Mouse (Mus musculus) MEL (cell line): Measurements from ENCODE around the gene Sertm1. TPM values are rescaled to one million over a fixed set of nuclear protein-coding genes. Genes with fewer than 3 reads are reported as not detected.

Experiments
- DNase-seq: peaks from one replicate; pipeline ENCODE4 v3.0.0; 2011; ENCODE audit warnings: low read depth, low spot score
- H3K27ac ChIP-seq: 2 replicates; pipeline ENCODE4 v1.5.1; 2012; ENCODE audit warnings: low read depth, mild to moderate bottlenecking, control low read depth, low read length, moderate library complexity; ENCODE audit not compliant: control insufficient read depth
- H3K27me3 ChIP-seq, 2 experiments: fragments of 150-350 bp in 1 of 2; sonication (generic) in 1 of 2; 2 replicates each; pipeline ENCODE4 v1.6.1; 2012; ENCODE audit warnings: low read length in 2 of 2, mild to moderate bottlenecking in 2 of 2, improper control_type of control experiment in 1 of 2, moderate library complexity in 1 of 2; ENCODE audit not compliant: insufficient read depth in 2 of 2, control insufficient read depth in 1 of 2
- H3K36me3 ChIP-seq, 2 experiments: 2 replicates each; pipeline ENCODE4 v1.6.1; 2012 to 2014; ENCODE audit warnings: low read length in 2 of 2, improper control_type of control experiment in 1 of 2, inconsistent platforms in 1 of 2, mild to moderate bottlenecking in 1 of 2; ENCODE audit not compliant: insufficient read depth in 2 of 2, control insufficient read depth in 1 of 2
- H3K4me1 ChIP-seq, 2 experiments: fragments of 150-350 bp in 1 of 2; sonication (generic) in 1 of 2; 2 replicates each; pipeline ENCODE4 v1.6.1; 2012; ENCODE audit warnings: low read length in 2 of 2, improper control_type of control experiment in 1 of 2, mild to moderate bottlenecking in 1 of 2; ENCODE audit not compliant: insufficient read depth in 2 of 2, control insufficient read depth in 1 of 2
- H3K4me3 ChIP-seq, 2 experiments: fragments of 150-350 bp in 1 of 2; sonication (generic) in 1 of 2; 2 replicates each; pipeline ENCODE4 v1.5.1; 2012; ENCODE audit warnings: low read depth in 2 of 2, low read length in 2 of 2, mild to moderate bottlenecking in 2 of 2, moderate library complexity in 2 of 2, control low read depth in 1 of 2, improper control_type of control experiment in 1 of 2; ENCODE audit not compliant: control insufficient read depth in 1 of 2, insufficient read depth in 1 of 2
- H3K79me2 ChIP-seq: 2 replicates; pipeline ENCODE4 v1.6.1; 2012; ENCODE audit warnings: mild to moderate bottlenecking, low read length, moderate library complexity; ENCODE audit not compliant: control insufficient read depth, poor library complexity, insufficient read depth
- H3K9ac ChIP-seq: 2 replicates; pipeline ENCODE4 v1.6.1; 2012; ENCODE audit warnings: low read depth, mild to moderate bottlenecking, control low read depth, low read length, moderate library complexity; ENCODE audit not compliant: control insufficient read depth, poor library complexity, severe bottlenecking
- H3K9me3 ChIP-seq: fragments of 150-350 bp; sonication (generic); replicated peaks from 2 replicates; pipeline ENCODE4 v1.6.1; 2012; ENCODE audit warnings: mild to moderate bottlenecking, low read length, improper control_type of control experiment, moderate library complexity; ENCODE audit not compliant: insufficient read depth
- CHD1 ChIP-seq: IDR thresholded peaks from 2 replicates; pipeline ENCODE4 v1.6.1; 2012; ENCODE audit warnings: low read depth, mild to moderate bottlenecking, inconsistent platforms, low read length, improper control_type of control experiment
- CHD2 ChIP-seq: IDR thresholded peaks from 2 replicates; pipeline ENCODE4 v1.6.1; 2011; ENCODE audit warnings: low read length, improper control_type of control experiment
- E2F4 ChIP-seq: IDR thresholded peaks from 2 replicates; pipeline ENCODE4 v1.6.1; 2011; ENCODE audit warnings: low read depth, low read length, improper control_type of control experiment, borderline replicate concordance
- GABPA ChIP-seq: IDR thresholded peaks from 2 replicates; pipeline ENCODE4 v1.6.1; 2012; ENCODE audit warnings: low read depth, mild to moderate bottlenecking, inconsistent platforms, low read length, improper control_type of control experiment, moderate library complexity
- GATA1 ChIP-seq: IDR thresholded peaks from 2 replicates; pipeline ENCODE4 v1.6.1; 2011; ENCODE audit warnings: low read depth, low read length, improper control_type of control experiment
- HCFC1 ChIP-seq: IDR thresholded peaks from 2 replicates; pipeline ENCODE4 v1.6.1; 2012; ENCODE audit warnings: low read depth, mild to moderate bottlenecking, inconsistent platforms, low read length, improper control_type of control experiment, moderate library complexity
- MAFK ChIP-seq: IDR thresholded peaks from 2 replicates; pipeline ENCODE4 v1.6.1; 2011; ENCODE audit warnings: low read depth, mild to moderate bottlenecking, low read length, improper control_type of control experiment, borderline replicate concordance
- MAX ChIP-seq: IDR thresholded peaks from 2 replicates; pipeline ENCODE4 v1.6.1; 2011; ENCODE audit warnings: low read length, improper control_type of control experiment
- MXI1 ChIP-seq: IDR thresholded peaks from 2 replicates; pipeline ENCODE4 v1.6.1; 2011; ENCODE audit warnings: mild to moderate bottlenecking, low read depth, low read length, improper control_type of control experiment
- MYB ChIP-seq: IDR thresholded peaks from 2 replicates; pipeline ENCODE4 v1.6.1; 2011; ENCODE audit warnings: mild to moderate bottlenecking, low read depth, low read length, improper control_type of control experiment
- MYC ChIP-seq: IDR thresholded peaks from 2 replicates; pipeline ENCODE4 v1.6.1; 2011; ENCODE audit warnings: low read depth, mild to moderate bottlenecking, low read length, improper control_type of control experiment, moderate library complexity
- NELFE ChIP-seq: IDR thresholded peaks from 2 replicates; pipeline ENCODE4 v1.6.1; 2011; ENCODE audit warnings: low read depth, low read length, improper control_type of control experiment
- POLR2A ChIP-seq, 2 experiments: IDR thresholded peaks; 2 replicates each; pipeline ENCODE4 v1.6.1; 2011 to 2012; ENCODE audit warnings: low read length in 2 of 2, mild to moderate bottlenecking in 2 of 2, control low read depth in 1 of 2, improper control_type of control experiment in 1 of 2, low read depth in 1 of 2, moderate library complexity in 1 of 2; ENCODE audit not compliant: control insufficient read depth in 1 of 2, insufficient read depth in 1 of 2, poor library complexity in 1 of 2
- POLR2AphosphoS2 ChIP-seq: IDR thresholded peaks from 2 replicates; pipeline ENCODE4 v1.6.1; 2011; ENCODE audit warnings: low read length, improper control_type of control experiment
- RAD21 ChIP-seq: IDR thresholded peaks from 2 replicates; pipeline ENCODE4 v1.6.1; 2011; ENCODE audit warnings: mild to moderate bottlenecking, low read depth, low read length, improper control_type of control experiment
- RCOR1 ChIP-seq: IDR thresholded peaks from 2 replicates; pipeline ENCODE4 v1.6.1; 2012; ENCODE audit warnings: low read depth, mild to moderate bottlenecking, inconsistent platforms, low read length, improper control_type of control experiment
- SIN3A ChIP-seq: IDR thresholded peaks from 2 replicates; pipeline ENCODE4 v1.6.1; 2012; ENCODE audit warnings: low read length, improper control_type of control experiment, inconsistent platforms
- TAL1 ChIP-seq: IDR thresholded peaks from 2 replicates; pipeline ENCODE4 v1.6.1; 2012; ENCODE audit warnings: mild to moderate bottlenecking, inconsistent platforms, low read length, moderate library complexity, mixed read lengths
- TBP ChIP-seq: IDR thresholded peaks from 2 replicates; pipeline ENCODE4 v1.8.0; 2011; ENCODE audit warnings: low read depth, low read length, improper control_type of control experiment
- TCF12 ChIP-seq: IDR thresholded peaks from 2 replicates; pipeline ENCODE4 v1.6.1; 2014; ENCODE audit warnings: low read depth, mild to moderate bottlenecking, inconsistent platforms, low read length, improper control_type of control experiment, moderate library complexity
- UBTF ChIP-seq: IDR thresholded peaks from 2 replicates; pipeline ENCODE4 v1.6.1; 2012; ENCODE audit warnings: low read depth, mild to moderate bottlenecking, inconsistent platforms, low read length, improper control_type of control experiment, moderate library complexity, borderline replicate concordance; ENCODE audit not compliant: insufficient read depth
- USF1 ChIP-seq: IDR thresholded peaks from 2 replicates; pipeline ENCODE4 v1.6.1; 2014; ENCODE audit warnings: low read depth, mild to moderate bottlenecking, inconsistent platforms, low read length, improper control_type of control experiment, moderate library complexity
- USF2 ChIP-seq, 2 experiments: IDR thresholded peaks; 2 replicates each; pipeline ENCODE4 v1.6.1; 2011 to 2012; ENCODE audit warnings: improper control_type of control experiment in 2 of 2, low read length in 2 of 2, borderline replicate concordance in 1 of 2, inconsistent platforms in 1 of 2, low read depth in 1 of 2, mild to moderate bottlenecking in 1 of 2; ENCODE audit not compliant: insufficient read depth in 1 of 2
- ZC3H11A ChIP-seq: IDR thresholded peaks from 2 replicates; pipeline ENCODE4 v1.6.1; 2012; ENCODE audit warnings: low read depth, mild to moderate bottlenecking, inconsistent platforms, low read length, improper control_type of control experiment
- ZKSCAN1 ChIP-seq: IDR thresholded peaks from 2 replicates; pipeline ENCODE4 v1.6.1; 2012; ENCODE audit warnings: low read depth, mild to moderate bottlenecking, inconsistent platforms, low read length, improper control_type of control experiment, moderate library complexity
- ZMIZ1 ChIP-seq: IDR thresholded peaks from 2 replicates; pipeline ENCODE4 v1.6.1; 2012; ENCODE audit warnings: low read depth, mild to moderate bottlenecking, inconsistent platforms, low read length, improper control_type of control experiment, moderate library complexity
- polyA plus RNA-seq, 2 experiments: library from polyadenylated mRNA; stranded (reverse) in 1 of 2; unstranded in 1 of 2; fragments of >175 nt in 1 of 2; fragments of >200 nt in 1 of 2; gene quantifications; 2 replicates each; pipeline versions ENCODE4 v1.2.1 to v1.2.4; 2012; ENCODE audit warnings: low replicate concordance in 2 of 2, low read depth in 1 of 2; ENCODE audit not compliant: insufficient read length in 2 of 2, insufficient read depth in 1 of 2, missing spikeins in 1 of 2
- total RNA-seq: library from RNA; depleted of rRNA; stranded (reverse); fragments of 300-350 nt; gene quantifications from 2 replicates; pipeline ENCODE4 v1.2.3, GENCODE M21; 2012

The Sertm1 gene
- total and polyA plus RNA-seq, 3 experiments: not detected

DNA sequence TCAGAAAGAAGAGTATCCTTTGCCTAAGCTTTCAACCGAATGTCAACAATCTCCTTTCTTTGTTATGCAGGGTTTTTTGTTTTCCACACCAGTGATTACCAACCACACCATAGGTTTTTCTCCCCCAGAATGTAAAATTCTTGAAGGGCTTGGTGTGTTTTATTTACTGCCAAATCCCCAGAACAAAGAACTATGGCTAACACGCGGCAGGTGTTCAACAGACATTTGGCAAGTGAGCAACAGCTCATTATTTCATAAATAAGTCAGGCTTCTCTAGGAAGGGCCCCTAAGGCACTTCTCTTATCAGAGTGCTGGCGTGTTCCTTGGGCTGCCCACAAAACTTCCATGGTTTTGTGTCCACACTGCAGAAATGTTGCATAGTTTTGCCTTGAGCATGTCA lies 23.5 kb downstream of the Sertm1 start:
- DNase-seq: no peak
- H3K9ac ChIP-seq: no peak overlapping the region
- no peak overlapping the region for H3K4me3 ChIP-seq
- no peaks in the 10 kb centered on the region for H3K4me1 ChIP-seq
- H3K27me3 ChIP-seq: no peaks in the 10 kb centered on the region
- H3K27ac ChIP-seq: no peak overlapping the region
- no peaks in the 10 kb centered on the region for H3K79me2 ChIP-seq
- no peaks in the 10 kb centered on the region for H3K36me3 ChIP-seq
- TF ChIP-seq E2F4 (no peak), ZKSCAN1 (no peak), RAD21 (no peak), HCFC1 (no peak), SIN3A (no peak), MXI1 (no peak), POLR2AphosphoS2 (no peak), MAX (no peak), GABPA (no peak), GATA1 (no peak), ZC3H11A (no peak), MAFK (no peak), UBTF (no peak), ZMIZ1 (no peak), TAL1 (no peak)
- H3K9me3 ChIP-seq: no peaks in the 10 kb centered on the region

DNA sequence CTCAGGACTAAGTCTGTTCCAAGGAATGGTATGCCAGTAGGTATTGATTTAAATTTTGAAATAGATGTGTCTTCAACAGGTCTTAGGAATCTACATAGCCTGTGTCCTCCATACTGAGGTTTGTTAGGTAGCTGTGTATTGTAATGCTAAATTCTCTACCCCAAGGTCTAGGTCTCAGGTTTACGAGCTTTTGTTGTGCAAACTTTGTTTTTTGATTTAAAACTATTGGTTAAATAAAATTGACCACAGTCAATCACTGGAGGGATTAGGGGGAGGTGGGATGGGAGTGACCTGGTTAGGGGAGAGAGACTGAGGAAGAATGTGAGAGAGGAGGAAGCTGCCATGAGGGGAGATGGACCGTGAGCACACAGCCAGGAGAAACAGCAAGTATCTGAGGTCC lies 29.2 kb downstream of the Sertm1 start:
- Histone ChIP-seq H3K79me2 (no peaks in the 10 kb centered on the region), H3K27me3 (no peaks in the 10 kb centered on the region), H3K27ac (no peak overlapping the region), H3K9ac (no peak overlapping the region), H3K36me3 (no peaks in the 10 kb centered on the region), H3K9me3 (no peaks in the 10 kb centered on the region), H3K4me1 (no peaks in the 10 kb centered on the region), H3K4me3 (no peak overlapping the region)
- DNase-seq: no peak
- TF ChIP-seq GABPA (no peak), TCF12 (no peak), NELFE (no peak), POLR2A (IDR thresholded peaks at IDR 0.05; ENCODE audit: control insufficient read depth in 1 of 2, insufficient read depth in 1 of 2, low read depth in 1 of 2, low read length in 2 of 2, poor library complexity in 1 of 2) (no peak), CHD1 (no peak), ZMIZ1 (no peak), MYC (no peak), MXI1 (no peak), CHD2 (no peak), RAD21 (no peak), MAX (no peak), USF2 (IDR thresholded peaks at IDR 0.05; ENCODE audit: borderline replicate concordance in 1 of 2, insufficient read depth in 1 of 2, low read depth in 1 of 2, low read length in 2 of 2) (no peak), GATA1 (no peak), UBTF (no peak), ZKSCAN1 (no peak), USF1 (no peak), TAL1 (no peak), RCOR1 (no peak), MYB (no peak), TBP (no peak)
